Mouse (Mus musculus) cortical plate, adult 2 months (tissue): ENCODE measurements around the gene Pid1.
"Not testable (repeated sequence)": the region's sequence is repeated elsewhere in the genome, so short reads cannot be mapped to it uniquely, and the experiment has no call there.

Source experiments
- CTCF ChIP-seq: fragments of 200-500 bp; IDR thresholded peaks from 2 replicates; pipeline ENCODE4 v1.5.1; 2011; ENCODE audit warnings: mild to moderate bottlenecking, control low read depth, low read length; ENCODE audit not compliant: insufficient read depth; ENCODE audit errors: extremely low read depth
- POLR2A ChIP-seq: fragments of 200-500 bp; IDR thresholded peaks from 2 replicates; pipeline ENCODE4 v1.6.1; 2011; ENCODE audit warnings: mild to moderate bottlenecking, low read length, control low read depth; ENCODE audit not compliant: insufficient read depth; ENCODE audit errors: extremely low read depth

GRCm38 (mm10) chr1:84205746-84206145 lies 158.2 kb downstream of the Pid1 start:
- TF ChIP-seq CTCF, POLR2A: not testable (repeated sequence)
